Mouse (Mus musculus) T-helper 17 cell (primary cell): ENCODE data around the gene Thpo.

Source experiments
- in situ Hi-C, 2 experiments: fragments of 300-600 bp; cut with MboI, MseI; formaldehyde crosslinking; loops; 1 replicate in 1 of 2; 2 replicates in 1 of 2; pipeline ENCODE4 v1.15.1; 2025; ENCODE audit warnings: high pct_unique_total_duplicates in 2 of 2

Thpo gene

DNA sequence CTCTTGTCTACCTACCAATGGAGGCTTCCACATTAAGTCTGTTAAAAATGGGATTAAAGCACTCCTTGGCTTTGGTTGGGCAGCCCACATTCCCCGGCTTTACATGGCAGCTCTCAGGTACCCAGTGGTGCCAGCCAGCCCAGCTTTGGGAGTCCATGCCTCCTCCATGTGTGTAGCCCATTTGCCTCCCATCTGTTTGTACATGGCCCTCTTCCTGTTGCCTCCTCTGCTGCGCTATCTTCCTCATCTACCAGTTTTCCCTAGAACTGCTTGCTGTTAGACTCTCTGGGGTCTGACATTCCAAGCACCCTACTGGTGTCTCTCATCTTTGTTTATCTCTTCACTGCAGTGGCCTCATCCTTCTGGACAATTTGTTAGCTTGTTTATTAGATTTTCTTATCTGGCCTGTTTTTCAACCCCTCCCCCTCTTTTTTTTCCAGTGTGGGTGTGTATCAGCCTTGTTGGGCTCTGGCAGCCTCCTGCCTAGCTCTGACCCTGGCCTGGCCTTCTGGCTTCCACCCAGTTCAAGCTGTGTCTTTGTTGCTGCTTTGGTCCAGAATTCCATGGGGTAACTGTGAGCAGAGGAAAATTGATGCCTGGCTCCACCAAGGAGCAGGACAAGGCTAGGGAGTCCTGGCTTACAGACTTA, 27.8 kb downstream of the Thpo start:
- in situ Hi-C loops, result no loop called here

DNA sequence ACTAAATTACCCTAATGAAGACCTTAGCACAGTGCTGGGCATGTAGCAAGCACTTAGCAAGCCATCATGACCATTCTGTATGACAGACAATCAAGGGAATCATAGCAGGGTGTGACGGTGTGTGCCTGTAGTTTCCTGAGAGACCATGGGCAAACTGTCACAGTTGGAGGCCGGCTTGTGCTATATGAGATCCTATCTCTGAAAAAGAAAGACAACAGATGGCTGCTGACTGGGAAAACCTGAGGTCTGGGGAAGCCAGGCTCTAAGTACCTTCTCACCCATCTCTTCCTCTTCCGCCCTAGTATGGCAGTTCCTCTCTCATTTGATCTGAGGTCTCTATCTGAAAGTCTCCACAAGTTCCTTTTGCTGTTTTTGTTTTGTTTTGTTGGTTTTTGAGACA, 28.5 kb downstream of the Thpo start:
- in situ Hi-C loops, result no loop called here

DNA sequence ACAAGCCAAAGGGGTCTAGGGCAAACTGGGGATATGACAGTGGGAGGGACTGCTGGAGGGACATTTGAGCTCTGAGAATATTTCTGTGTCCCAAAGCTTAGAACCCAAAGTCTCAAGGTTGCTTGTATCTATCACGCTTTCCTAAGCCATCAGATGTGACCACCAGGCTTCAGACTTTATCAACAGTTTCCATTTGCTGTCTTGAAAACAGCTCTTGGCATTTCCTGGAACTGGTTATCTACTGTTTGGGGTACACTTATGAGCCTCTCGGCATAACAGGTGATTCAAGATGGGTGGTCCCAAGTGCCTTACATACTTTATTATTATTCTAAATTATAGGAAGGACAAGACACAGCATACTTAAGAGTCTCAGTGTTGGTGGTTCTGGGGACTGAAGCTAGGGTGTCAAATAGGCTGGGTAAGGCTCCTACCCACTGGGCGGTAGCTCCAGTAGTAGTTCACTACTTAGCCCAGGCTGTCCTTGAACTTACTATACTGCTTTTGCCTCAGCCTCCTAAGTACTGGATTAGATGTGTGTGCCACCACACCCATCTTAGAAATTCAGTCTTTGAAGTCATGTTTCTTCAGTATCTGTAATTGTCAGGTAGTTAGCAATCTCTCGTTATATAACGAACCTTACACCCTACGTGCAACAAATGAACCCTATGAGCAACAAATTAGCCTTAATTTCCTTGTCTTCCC, 30.5 kb downstream of the Thpo start:
- in situ Hi-C loops, result no loop called here

DNA sequence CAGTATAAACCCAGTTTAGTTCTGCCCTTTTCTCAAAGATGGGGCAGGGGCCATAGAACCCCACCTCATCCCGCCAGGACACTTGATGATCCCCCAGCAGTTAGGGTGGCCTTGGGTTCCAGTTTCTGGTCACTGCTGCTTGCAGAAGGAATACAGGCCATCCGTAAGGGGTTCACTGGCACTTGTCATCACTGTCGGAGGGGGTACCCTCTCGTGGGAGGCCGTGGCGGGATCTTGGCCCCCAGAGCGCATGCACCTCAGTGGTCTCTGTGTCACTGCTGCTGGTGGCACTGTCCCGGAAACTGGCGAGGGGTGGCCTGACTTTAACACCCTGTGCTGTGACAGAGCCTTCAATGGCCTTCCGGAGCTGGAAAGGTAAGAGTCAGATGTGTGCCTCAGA, 31.2 kb downstream of the Thpo start:
- in situ Hi-C loops, result no loop called here

DNA sequence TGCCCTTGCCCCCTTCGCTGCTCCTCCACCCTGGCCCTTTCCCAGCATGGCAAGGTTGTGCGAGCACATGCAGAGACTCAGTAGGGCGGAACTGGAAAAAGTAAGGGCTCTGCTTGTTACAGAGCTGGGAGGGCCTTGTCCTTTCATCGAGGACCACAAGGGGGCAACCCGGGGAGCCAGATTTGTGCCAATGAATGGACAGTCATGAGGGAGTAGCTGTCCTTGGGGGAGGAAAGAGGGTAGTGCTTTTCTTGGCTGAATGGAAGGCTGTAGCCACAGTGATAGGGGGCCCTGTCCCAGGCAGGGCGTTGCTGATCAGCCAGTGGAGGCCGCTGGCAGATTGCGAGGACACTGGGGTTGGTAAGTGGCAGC, 31.8 kb downstream of the Thpo start:
- in situ Hi-C loops, result no loop called here

DNA sequence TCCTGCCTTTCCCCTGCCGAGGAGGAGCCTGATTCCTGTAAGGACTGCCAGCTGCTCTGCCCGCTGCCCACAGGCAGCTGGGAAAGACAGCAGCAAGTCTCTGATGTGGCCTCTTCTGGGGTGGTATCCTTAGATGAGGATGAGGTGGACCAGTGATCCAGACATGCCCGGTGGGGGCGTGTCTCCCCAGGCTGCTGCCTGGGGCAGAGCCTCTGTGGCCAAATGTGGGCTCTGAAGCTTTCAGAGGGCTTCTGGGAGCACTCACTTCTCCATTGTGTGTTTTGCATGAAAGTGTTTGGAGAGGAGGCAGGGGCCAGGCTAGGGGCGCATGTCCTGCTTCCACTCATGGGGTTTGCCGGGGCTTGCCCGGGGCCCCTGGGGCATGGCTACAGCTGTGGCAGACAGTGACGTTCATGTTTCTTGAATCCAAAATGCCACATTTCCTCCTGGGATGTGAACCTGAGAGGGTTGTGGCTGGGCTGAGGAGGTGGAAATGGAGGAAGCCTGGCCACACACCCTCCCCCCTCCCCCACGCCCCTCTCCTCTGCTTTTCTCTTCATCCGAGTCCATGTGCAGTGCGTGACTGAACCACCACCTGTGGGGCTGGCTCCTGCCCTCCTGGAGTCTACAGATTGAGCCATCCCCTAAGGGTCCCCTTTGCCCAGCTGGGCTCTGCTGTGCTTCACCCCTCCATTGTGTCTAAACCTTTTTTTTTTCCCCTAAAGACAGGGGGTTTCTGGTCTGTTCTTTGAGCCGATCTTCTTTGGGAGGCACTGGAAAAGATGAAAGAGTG, 32.4 kb downstream of the Thpo start:
- in situ Hi-C loops, result no loop called here

DNA sequence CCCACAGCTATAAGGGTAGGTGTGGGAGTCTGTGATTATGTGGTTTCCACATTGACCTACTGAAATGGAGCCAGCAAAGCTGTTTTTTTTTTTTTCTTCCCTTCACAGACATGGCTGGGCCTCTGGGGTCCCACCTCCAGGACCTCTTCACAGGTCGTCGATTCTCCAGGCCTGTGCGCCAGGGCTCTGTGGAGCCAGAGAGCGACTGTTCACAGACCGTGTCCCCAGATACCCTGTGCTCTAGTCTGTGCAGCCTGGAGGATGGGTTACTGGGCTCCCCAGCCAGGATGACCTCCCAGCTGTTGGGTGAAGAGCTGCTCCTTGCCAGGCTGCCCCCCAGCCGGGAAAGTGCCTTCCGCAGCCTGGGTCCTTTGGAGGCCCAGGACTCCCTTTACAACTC, 33.0 kb downstream of the Thpo start:
- in situ Hi-C loops, result no loop called here

DNA sequence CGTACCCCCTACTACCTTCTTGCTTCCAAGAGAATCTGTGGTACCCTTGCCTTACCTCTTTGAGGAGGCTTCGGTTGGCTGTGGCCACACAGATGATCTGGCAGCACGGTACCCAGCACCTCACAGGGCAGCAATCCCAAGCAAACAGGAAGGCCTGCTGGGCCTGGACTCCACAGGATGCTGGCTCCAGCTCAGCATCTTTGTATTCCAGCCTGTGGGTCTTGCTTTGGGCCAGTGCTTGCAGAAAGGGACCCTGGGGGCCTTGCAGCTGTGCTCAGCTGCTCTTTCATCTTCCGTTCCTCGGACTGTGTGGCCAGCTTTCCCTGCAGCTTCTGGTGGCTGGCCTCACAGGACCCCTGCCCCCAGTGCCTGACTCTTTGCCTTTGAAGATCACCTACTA, 34.3 kb downstream of the Thpo start:
- in situ Hi-C loops, result no loop called here

DNA sequence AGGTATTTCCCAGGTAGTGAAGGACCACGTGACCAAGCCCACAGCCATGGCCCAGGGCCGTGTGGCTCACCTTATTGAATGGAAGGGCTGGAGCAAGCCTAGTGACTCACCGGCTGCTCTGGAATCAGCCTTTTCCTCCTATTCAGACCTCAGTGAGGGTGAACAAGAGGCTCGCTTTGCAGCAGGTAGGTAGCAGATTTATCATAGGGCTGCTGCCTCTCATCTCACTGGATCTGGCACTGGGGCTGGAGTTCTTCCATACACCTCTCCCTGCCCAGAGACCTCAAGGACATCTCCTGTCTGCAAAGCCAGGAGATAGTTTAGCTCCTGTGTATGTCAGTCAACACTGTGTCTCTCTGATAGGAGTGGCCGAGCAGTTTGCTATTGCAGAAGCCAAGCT, 35.0 kb downstream of the Thpo start:
- in situ Hi-C loops, result loop anchor here in 1 of 2 experiments (25.0 kb wide), 1 partner anchor 1538 kb away; no protein-coding TSS in a partner anchor

DNA sequence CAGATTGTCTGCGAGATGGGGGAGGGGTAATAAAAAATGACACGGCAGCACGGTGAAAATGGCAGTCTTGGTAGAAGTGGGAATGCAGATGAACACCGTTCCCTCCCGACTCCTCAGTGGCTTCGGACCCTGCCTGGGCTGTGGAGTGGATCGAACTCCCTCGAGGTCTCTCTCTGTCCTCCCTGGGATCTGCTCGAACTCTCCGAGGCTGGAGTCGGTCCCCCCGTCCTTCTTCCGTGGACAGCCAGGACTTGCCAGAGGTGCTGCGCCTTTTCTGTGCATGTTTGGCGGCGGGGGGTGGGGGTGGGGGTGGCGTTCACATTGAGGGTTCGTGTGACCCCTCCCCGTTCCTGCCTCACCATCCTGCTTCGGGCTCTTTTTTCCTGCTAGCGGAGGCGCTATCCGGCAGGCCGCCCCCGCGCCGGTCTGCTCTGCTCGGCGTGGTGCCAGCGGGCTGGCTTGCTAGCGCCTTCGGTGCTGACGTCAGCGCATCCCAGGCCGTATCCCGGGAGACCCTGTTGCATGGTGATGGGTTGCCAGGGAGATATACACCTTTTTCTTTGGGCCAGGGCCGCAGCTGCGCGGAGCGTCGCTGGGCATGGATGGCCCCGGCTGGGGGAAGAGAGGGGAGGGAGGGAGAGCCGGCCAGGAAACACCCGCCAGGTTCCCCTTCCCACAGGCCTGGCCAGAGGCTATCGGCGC, 38.5 kb downstream of the Thpo start:
- in situ Hi-C loops, result loop anchor here in 1 of 2 experiments (25.0 kb wide), 1 partner anchor 1542 kb away; no protein-coding TSS in a partner anchor

DNA sequence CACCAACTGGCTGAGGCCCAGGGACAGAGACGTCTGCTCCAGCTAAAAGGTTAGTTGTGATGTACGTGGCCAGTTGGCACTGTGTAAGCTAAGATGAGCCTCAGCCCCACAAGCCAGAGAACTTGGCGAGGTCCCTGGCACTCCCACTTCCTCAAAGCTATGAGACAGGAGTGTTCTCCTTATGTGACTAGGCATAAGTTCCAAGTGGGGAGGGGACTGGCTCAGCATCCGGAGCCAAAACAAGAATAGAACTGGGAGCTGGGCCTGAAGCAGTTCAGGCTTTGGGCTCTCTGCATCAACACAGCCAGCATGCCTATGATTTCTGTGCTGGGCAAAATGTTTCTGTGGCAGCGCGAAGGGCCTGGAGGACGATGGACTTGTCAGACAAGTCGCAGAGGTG, 39.5 kb downstream of the Thpo start:
- in situ Hi-C loops, result loop anchor here in 1 of 2 experiments (25.0 kb wide), 1 partner anchor 1543 kb away; no protein-coding TSS in a partner anchor

DNA sequence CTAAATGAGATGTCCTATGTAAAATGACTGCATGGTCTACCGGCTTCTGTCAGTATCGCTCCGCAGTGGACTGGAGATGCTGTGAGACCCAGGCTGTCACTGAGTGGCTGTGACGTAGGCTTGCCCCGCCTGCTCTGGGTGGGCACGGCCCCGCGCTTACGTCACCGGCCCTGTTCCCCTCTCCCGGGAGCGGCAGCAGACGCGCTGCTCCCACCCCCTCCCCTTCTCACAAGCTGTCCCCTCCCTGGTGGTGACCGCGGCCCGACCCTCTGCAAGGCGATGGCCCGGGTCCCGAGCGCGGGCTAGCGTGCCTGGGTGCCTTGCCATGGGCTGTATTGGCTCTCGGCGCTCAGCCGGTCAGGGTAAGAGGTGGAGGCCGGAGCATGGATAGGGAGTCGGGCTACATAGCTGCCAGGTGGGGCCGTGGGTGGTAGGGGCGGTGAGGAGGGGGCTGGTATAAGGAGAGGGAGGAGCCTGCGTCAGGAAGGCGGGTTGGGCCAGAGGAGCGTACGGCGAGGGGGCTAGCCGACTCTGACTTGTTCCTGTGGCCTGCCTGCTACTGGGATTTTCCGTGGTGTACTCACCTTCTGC, 41.1 kb downstream of the Thpo start, which contains the start of gene Fam131a:
TSS of gene Fam131a (plus strand) at position 131 of the 591 bp plus-strand sequence.
- in situ Hi-C loops, result loop anchor here in 1 of 2 experiments (25.0 kb wide), 1 partner anchor 1544 kb away; no protein-coding TSS in a partner anchor

DNA sequence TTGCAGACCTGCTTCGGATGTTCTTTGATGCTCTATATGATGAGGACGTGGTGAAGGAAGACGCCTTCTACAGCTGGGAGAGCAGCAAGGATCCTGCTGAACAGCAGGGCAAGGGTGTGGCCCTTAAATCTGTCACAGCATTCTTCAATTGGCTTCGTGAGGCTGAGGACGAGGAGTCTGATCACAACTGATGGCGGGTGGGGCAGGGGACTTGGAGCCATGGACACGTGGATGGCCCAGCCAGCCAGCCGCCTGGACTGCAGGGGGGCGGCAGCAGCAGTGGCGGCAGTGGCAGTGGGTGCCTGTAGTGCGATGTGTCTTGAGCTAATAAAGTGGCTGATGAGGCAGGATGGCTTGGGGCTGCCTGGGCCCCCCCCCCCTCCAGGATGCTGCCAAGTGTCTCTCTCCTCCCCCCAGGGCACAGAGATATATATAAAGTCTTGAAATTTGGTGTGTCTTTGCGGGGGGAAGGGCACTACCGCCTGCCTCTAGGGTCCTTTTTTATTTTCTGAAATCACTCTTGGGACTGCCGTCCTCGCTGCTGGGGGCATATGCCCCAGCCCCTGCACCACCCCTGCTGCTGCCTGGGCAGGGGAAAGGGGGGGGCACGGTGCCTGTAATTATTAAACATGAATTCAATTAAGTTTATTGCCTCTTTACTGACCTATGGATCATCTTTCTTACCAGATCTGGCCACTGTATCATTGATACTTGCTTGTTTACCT, 41.9 kb downstream of the Thpo start:
- in situ Hi-C loops, result loop anchor here in 1 of 2 experiments (25.0 kb wide), 1 partner anchor 1545 kb away; no protein-coding TSS in a partner anchor

DNA sequence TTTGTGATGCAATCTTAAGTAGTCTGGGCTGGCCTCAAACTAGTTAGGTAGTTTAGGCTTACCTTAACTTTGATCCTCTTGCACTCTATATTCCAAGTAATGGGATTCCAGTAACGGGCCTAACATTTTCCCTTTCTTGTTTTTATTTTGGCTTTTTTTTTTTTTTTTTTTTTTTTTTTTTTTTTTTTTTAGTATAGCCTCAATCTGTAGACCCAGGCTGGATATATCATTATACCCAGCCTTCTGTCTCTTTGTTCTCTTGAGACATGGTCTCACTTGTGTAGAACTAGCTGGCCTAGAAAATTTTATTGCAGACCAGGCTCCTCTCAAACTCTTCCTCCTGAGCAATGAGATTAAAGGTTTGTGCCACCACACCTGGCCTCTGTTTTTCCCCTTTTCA, 42.7 kb downstream of the Thpo start:
- in situ Hi-C loops, result loop anchor here in 1 of 2 experiments (25.0 kb wide), 1 partner anchor 1546 kb away; no protein-coding TSS in a partner anchor

DNA sequence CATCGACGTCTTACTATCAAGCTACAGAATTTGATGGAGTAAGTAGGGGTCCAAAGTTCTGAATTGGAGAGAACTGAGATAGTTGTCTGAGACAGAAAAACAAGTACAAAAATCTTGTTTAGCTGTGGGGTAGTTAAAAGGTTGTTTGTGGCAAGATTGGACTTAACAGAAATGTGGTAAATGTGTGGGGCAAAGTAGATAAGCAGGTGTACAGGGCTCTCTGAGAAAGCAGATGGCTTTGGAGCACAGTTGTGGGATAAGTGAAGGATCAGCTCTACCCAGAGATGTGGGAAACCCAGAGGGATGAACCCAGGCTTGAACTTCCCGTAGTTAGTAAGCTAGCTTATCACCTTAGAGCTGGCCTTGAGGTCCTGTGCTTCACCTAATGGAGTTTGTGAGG, 43.5 kb downstream of the Thpo start:
- in situ Hi-C loops, result loop anchor here in 1 of 2 experiments (25.0 kb wide), 1 partner anchor 1547 kb away; no protein-coding TSS in a partner anchor

DNA sequence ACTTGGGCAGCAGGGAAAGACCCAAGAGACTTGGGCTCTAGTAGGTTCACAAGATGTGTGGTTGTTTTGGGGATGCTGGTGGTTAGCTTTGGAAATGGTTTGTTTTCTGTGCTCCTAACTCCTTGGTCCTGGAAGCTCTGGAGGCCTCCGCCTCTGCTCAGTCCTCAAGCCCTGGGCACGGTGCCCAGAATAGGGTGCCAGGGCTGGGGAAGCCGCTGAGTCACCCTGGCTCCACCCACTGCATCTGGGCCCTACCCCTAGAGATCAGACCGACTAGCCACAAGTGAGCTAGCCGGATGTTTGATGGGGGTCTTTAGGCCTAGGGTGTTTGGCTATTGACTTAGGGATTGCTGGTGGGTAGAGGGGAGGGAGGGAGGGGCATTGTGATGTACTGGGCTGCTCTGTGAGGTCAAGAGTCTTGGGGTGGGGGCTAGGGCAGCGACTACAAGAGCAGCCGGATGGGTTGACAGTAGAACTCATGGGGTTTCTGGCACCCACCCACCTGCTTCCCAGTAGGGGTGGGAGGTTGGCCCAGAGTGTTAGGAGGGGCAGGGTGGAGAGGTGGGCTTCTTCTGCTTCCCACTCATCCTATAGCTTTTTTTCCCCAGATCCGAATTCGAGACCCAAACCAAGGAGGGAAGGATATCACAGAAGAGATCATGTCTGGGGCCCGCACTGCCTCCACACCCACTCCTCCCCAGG, 56.2 kb downstream of the Thpo start:
- in situ Hi-C loops, result loop anchor here in 1 of 2 experiments (10.0 to 25.0 kb wide), 2 partner anchors 133 to 1559 kb away; partner anchors contain the start of gene Abcf3

DNA sequence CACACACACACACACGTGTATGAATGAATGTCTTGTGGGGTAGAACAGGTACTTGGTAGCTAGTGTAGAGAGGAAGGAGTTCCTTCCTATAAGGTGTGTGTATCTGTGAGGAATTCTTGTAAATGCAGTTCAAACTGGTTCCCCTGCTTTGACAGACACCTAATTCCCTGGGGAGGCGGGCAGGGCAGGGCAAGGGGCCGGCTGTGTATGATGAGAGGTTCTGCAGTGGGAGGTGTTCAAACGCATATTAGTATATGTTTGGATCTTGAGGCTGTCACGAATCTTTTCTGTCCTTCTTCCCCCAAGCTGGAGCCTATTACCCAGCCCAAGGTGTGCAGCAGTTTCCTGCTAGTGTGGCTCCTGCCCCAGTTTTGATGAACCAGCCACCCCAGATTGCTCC, 56.9 kb downstream of the Thpo start:
- in situ Hi-C loops, result loop anchor here in 1 of 2 experiments (10.0 to 25.0 kb wide), 2 partner anchors 133 to 1560 kb away; partner anchors contain the start of gene Abcf3

DNA sequence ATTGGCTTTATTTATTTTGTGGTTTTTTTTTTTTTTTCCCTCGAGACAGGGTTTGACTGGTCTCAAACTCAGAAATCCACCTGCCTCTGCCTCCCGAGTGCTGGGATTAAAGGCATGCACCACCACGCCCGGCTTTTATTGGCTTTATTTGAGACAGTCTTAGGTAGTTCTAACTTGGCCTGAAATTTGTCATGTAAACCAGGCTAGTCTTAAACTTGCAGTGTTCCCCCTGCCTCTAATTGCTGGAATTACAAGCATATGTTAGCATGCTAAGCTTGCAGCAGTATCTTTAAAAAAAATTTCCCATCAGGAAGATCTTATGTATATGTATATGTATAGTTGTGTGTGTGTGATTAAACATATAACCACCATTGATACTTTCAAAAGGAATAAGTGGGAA, 57.6 kb downstream of the Thpo start:
- in situ Hi-C loops, result loop anchor here in 1 of 2 experiments (10.0 to 25.0 kb wide), 2 partner anchors 132 to 1561 kb away; partner anchors contain the start of gene Abcf3

DNA sequence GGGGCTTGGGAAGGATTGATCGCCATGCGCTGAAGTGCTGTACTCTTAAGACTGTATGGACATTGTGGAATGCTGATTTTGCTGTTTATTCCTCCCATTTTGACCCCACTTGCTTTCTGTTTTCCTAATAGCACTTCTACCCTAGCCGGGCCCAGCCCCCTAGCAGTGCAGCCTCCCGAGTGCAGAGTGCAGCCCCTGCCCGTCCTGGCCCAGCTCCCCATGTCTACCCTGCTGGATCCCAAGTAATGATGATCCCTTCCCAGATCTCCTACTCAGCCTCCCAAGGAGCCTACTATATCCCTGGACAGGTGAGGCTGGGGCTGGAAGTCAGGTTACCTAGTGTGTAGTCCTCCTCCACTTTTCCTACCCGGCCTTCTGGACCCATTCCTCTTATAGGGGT, 59.1 kb downstream of the Thpo start:
- in situ Hi-C loops, result loop anchor here in 1 of 2 experiments (10.0 to 25.0 kb wide), 2 partner anchors 130 to 1562 kb away; partner anchors contain the start of gene Abcf3
